Mouse (Mus musculus): ENCODE data around the gene Otof. TPM values are rescaled to one million over a fixed set of nuclear protein-coding genes. Genes with fewer than 3 reads are reported as not detected.

Otof gene
- polyA plus RNA-seq, 1 experiment from 2014 or later: not detected

DNA sequence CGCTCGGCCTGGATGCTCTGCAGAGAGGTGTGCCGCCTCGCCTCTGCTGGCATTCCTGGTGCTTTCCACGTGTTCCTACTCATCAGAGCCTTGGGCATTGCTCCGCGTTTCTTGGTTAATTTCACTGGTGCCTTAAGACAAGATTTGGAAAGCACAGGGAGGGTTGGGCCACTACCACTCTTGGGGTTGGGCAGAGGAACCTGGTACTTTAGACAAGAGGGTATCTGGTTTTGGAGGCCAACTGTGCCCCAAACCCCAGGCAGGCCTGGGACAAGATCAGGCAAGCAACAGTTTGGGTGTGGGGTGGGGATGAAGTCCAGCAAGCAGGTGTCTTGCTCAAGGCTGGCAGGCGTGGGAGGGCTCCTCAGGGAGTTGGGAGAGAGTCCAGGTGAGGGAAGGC lies 94.3 kb downstream of the Otof start:
- H3K4me3 ChIP-seq (ENCODE audit: low read depth, low read length): no peak overlapping the region
- H3K9me3 ChIP-seq (replicated peaks; ENCODE audit: control insufficient read depth, low read length): no peaks in the 10 kb centered on the region
- no peak overlapping the region for H3K9ac ChIP-seq (ENCODE audit: low read depth, low read length)
- H3K4me2 ChIP-seq (ENCODE audit: low read depth, low read length): no peak overlapping the region
- H3K36me3 ChIP-seq (ENCODE audit: control insufficient read depth, insufficient read depth): no peaks in the 10 kb centered on the region
- 66% methylated on average over 8 of the region's 8 CpGs for WGBS (ENCODE audit: insufficient replicate concordance)
- H3K27me3 ChIP-seq (ENCODE audit: control insufficient read depth, insufficient read depth, low read depth, low read length): no peaks in the 10 kb centered on the region
- H3K27ac ChIP-seq (ENCODE audit: low read length): no peak overlapping the region
- no peaks in the 10 kb centered on the region for H3K4me1 ChIP-seq (ENCODE audit: control insufficient read depth, low read depth, low read length)
- ATAC-seq (ENCODE audit: low read depth): no peak

- WGBS (ENCODE audit: insufficient replicate concordance): 68% methylated on average over 10 of the region's 10 CpGs
- no peak for ATAC-seq (ENCODE audit: low read depth)
- no peaks in the 10 kb centered on the region for H3K27me3 ChIP-seq (ENCODE audit: control insufficient read depth, insufficient read depth, low read depth, low read length)
- no peaks in the 10 kb centered on the region for H3K4me1 ChIP-seq (ENCODE audit: control insufficient read depth, low read depth, low read length)
- no peak overlapping the region for H3K27ac ChIP-seq (ENCODE audit: low read length)
- H3K36me3 ChIP-seq (ENCODE audit: control insufficient read depth, insufficient read depth): no peaks in the 10 kb centered on the region
- H3K9ac ChIP-seq (ENCODE audit: low read depth, low read length): no peak overlapping the region
- H3K4me2 ChIP-seq (ENCODE audit: low read depth, low read length): no peak overlapping the region
- H3K4me3 ChIP-seq (ENCODE audit: low read depth, low read length): no peak overlapping the region
- H3K9me3 ChIP-seq (replicated peaks; ENCODE audit: control insufficient read depth, low read length): no peaks in the 10 kb centered on the region
Measured at GRCm38 (mm10) chr5:30358436-30359099, 103.2 kb downstream of the Otof start.

DNA sequence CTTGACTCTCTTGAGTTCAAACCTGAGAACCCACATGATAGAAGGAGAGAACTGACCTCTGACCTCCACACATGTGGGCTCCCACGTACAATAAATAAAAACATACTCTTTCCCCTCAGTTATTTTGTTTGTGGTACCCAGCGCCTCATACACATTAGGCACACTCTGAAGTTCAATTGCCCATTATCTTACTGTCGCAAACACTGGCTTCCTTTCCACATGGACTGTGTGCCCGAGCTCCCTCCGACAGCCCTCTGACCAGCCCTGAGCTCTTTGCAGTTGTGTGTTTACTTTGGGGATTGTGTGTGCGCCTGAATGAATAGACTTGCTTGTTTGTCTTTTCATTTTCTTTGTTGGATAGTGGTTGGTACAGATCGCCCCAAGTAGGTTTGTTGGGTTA lies 105.1 kb downstream of the Otof start:
- Histone ChIP-seq H3K36me3 (ENCODE audit: control insufficient read depth, insufficient read depth) (no peaks in the 10 kb centered on the region), H3K9ac (ENCODE audit: low read depth, low read length) (no peak overlapping the region), H3K4me2 (ENCODE audit: low read depth, low read length) (no peak overlapping the region), H3K4me3 (ENCODE audit: low read depth, low read length) (no peak overlapping the region), H3K9me3 (replicated peaks; ENCODE audit: control insufficient read depth, low read length) (no peaks in the 10 kb centered on the region), H3K27me3 (ENCODE audit: control insufficient read depth, insufficient read depth, low read depth, low read length) (no peaks in the 10 kb centered on the region), H3K27ac (ENCODE audit: low read length) (no peak overlapping the region), H3K4me1 (ENCODE audit: control insufficient read depth, low read depth, low read length) (no peaks in the 10 kb centered on the region)
- WGBS (ENCODE audit: insufficient replicate concordance): 46% methylated on average over 7 of the region's 7 CpGs
- no peak for ATAC-seq (ENCODE audit: low read depth)

DNA sequence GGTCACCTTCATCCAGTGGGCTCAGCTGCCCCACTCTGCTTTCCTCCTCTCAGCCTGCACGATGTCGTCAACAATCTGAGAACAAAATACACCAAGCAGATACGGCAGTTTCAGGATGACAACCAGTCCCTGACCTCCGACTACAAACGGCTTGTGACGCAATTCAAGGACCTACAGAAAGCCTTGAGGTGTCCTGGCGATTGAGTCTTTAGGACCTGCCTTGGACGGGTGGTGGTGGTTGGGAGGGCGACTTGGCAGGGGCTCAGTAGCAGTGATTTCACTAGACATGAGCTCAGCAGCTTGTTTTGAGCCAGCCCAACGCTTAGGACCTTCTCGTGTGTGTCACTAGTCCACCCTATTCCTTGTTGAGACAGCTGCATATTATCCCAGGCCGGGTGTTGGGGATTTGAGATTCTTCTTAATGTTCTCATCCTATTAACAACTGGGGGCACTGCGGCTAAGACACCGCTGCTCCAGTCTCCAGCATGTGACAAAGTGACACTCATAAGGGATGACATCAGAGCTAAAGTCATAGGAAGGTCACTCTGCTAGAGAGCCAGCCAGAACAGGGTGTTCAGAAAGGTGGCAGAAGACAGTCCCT lies 106.1 kb downstream of the Otof start:
- Histone ChIP-seq H3K9ac (ENCODE audit: low read depth, low read length) (no peak overlapping the region), H3K36me3 (ENCODE audit: control insufficient read depth, insufficient read depth) (no peaks in the 10 kb centered on the region), H3K27ac (ENCODE audit: low read length) (no peak overlapping the region), H3K4me1 (ENCODE audit: control insufficient read depth, low read depth, low read length) (no peaks in the 10 kb centered on the region), H3K9me3 (replicated peaks; ENCODE audit: control insufficient read depth, low read length) (no peaks in the 10 kb centered on the region), H3K4me3 (ENCODE audit: low read depth, low read length) (no peak overlapping the region), H3K27me3 (ENCODE audit: control insufficient read depth, insufficient read depth, low read depth, low read length) (no peaks in the 10 kb centered on the region), H3K4me2 (ENCODE audit: low read depth, low read length) (no peak overlapping the region)
- ATAC-seq (ENCODE audit: low read depth): no peak
- WGBS (ENCODE audit: insufficient replicate concordance): 64% methylated on average over 14 of the region's 14 CpGs

DNA sequence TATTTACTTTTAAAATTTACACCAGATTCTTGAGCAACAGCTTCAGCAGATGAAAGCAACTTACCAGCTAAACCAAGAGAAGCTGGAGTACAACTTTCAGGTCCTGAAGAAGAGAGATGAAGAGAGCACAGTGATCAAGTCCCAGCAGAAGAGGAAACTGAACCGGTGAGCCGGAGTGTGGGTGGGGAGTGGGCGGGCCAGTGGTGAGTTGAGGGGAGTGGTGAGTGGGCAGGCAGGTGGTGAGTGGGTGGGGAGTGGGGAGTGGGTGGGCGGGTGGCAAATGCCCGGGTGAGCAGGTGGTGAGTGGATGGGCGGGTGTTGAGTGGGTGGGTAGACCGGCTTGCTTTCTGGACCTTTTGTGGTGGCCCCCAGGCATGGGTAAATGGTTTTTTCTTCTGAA lies 106.6 kb downstream of the Otof start:
- WGBS (ENCODE audit: insufficient replicate concordance): 55% methylated on average over 7 of the region's 7 CpGs
- no peak overlapping the region for H3K27ac ChIP-seq (ENCODE audit: low read length)
- no peaks in the 10 kb centered on the region for H3K9me3 ChIP-seq (replicated peaks; ENCODE audit: control insufficient read depth, low read length)
- no peak for ATAC-seq (ENCODE audit: low read depth)
- H3K4me3 ChIP-seq (ENCODE audit: low read depth, low read length): no peak overlapping the region
- H3K4me1 ChIP-seq (ENCODE audit: control insufficient read depth, low read depth, low read length): no peaks in the 10 kb centered on the region
- H3K4me2 ChIP-seq (ENCODE audit: low read depth, low read length): no peak overlapping the region
- no peaks in the 10 kb centered on the region for H3K27me3 ChIP-seq (ENCODE audit: control insufficient read depth, insufficient read depth, low read depth, low read length)
- no peaks in the 10 kb centered on the region for H3K36me3 ChIP-seq (ENCODE audit: control insufficient read depth, insufficient read depth)
- no peak overlapping the region for H3K9ac ChIP-seq (ENCODE audit: low read depth, low read length)

GRCm38 (mm10) chr5:30353605-30354004 lies 108.1 kb downstream of the Otof start:
- no peak for ATAC-seq (ENCODE audit: low read depth)
- WGBS (ENCODE audit: insufficient replicate concordance): 51% methylated on average over 3 of the region's 3 CpGs
- Histone ChIP-seq H3K4me3 (ENCODE audit: low read depth, low read length) (no peak overlapping the region), H3K4me2 (ENCODE audit: low read depth, low read length) (no peak overlapping the region), H3K4me1 (ENCODE audit: control insufficient read depth, low read depth, low read length) (no peaks in the 10 kb centered on the region), H3K9me3 (replicated peaks; ENCODE audit: control insufficient read depth, low read length) (no peaks in the 10 kb centered on the region), H3K27me3 (ENCODE audit: control insufficient read depth, insufficient read depth, low read depth, low read length) (no peaks in the 10 kb centered on the region), H3K36me3 (ENCODE audit: control insufficient read depth, insufficient read depth) (no peaks in the 10 kb centered on the region), H3K27ac (ENCODE audit: low read length) (no peak overlapping the region), H3K9ac (ENCODE audit: low read depth, low read length) (no peak overlapping the region)

DNA sequence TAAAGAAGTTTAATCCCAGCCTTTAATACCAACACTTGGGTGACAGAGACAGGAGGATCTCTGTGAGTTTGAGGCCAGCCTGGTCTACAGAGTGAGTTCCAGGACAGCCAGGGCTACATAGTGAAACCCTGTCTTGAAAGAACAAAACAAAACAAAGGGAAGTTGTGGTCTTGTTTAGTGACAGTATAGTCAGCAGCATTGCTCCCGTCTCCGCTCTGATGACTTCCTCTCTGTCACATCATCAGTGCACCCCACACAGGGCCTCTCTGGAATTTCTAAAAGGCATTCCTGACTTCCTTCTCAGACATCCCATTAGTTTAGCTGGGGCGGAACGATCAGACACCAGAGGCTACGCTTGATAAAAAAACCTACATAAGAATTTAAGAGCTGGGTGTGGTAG lies 117.8 kb downstream of the Otof start:
- Histone ChIP-seq H3K4me1 (ENCODE audit: control insufficient read depth, low read depth, low read length) (no peaks in the 10 kb centered on the region), H3K9ac (ENCODE audit: low read depth, low read length) (no peak overlapping the region), H3K4me2 (ENCODE audit: low read depth, low read length) (no peak overlapping the region), H3K36me3 (ENCODE audit: control insufficient read depth, insufficient read depth) (no peaks in the 10 kb centered on the region), H3K4me3 (ENCODE audit: low read depth, low read length) (no peak overlapping the region), H3K27ac (ENCODE audit: low read length) (no peak overlapping the region), H3K9me3 (replicated peaks; ENCODE audit: control insufficient read depth, low read length) (no peaks in the 10 kb centered on the region), H3K27me3 (ENCODE audit: control insufficient read depth, insufficient read depth, low read depth, low read length) (peaks cover 12% of the 10 kb centered on the region)
- no peak for ATAC-seq (ENCODE audit: low read depth)
- 35% methylated on average over 5 of the region's 5 CpGs for WGBS (ENCODE audit: insufficient replicate concordance)

DNA sequence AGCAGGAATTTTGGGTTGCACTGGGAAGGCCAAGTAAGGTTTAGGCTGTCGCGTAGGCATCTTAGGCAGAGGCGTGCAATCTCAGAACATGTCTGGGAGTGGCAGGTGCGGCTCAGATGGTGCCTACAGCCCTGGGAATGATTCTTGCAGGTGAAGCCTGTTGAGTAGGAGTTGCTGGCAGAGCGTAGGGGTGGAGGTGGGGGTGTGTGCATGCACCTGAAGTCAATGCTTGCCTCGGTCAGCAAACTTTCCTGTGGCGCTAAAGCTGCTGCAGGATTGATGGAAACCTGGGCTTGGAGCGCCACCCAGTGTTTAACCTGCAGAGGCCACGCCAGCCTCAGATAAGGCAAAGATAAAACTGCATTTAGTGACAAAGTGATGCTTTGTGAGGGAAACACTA lies 118.6 kb downstream of the Otof start:
- peaks cover 12% of the 10 kb centered on the region for H3K27me3 ChIP-seq (ENCODE audit: control insufficient read depth, insufficient read depth, low read depth, low read length)
- H3K4me3 ChIP-seq (ENCODE audit: low read depth, low read length): 0 out of 2 replicates have a peak overlapping the region, but pooled peaks have one; percentile 4
- H3K9me3 ChIP-seq (replicated peaks; ENCODE audit: control insufficient read depth, low read length): no peaks in the 10 kb centered on the region
- H3K36me3 ChIP-seq (ENCODE audit: control insufficient read depth, insufficient read depth): no peaks in the 10 kb centered on the region
- H3K4me1 ChIP-seq (ENCODE audit: control insufficient read depth, low read depth, low read length): no peaks in the 10 kb centered on the region
- ATAC-seq (ENCODE audit: low read depth): peak; percentile 43; the same call in 1 of the 2 replicates
- no peak overlapping the region for H3K27ac ChIP-seq (ENCODE audit: low read length)
- WGBS (ENCODE audit: insufficient replicate concordance): 6% methylated on average over 9 of the region's 9 CpGs
- H3K4me2 ChIP-seq (ENCODE audit: low read depth, low read length): peak overlapping the region; percentile 38
- H3K9ac ChIP-seq (ENCODE audit: low read depth, low read length): no peak overlapping the region

DNA sequence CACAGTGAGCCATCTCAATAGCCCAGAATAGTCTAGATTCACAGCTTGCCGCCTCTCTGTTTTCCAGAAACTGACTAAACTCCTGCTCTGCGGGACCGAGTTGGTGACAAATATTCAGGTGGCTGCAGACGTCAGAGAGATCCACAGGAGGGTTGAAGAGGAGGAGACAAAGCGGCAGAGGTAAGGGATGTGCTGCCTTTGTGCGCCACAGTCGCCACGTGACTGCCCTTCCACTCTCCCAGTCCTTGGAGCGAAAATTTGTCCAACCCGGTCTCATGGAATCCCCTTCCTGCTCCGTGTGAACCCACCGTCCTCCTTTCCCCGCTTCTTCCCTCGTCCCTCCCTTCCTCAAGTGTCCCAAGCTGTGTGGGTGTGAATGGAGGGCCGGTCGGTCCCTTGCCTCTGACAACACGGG lies 119.1 kb downstream of the Otof start:
- H3K4me1 ChIP-seq (ENCODE audit: control insufficient read depth, low read depth, low read length): no peaks in the 10 kb centered on the region
- no peak overlapping the region for H3K9ac ChIP-seq (ENCODE audit: low read depth, low read length)
- H3K4me3 ChIP-seq (ENCODE audit: low read depth, low read length): no peak overlapping the region
- no peak for ATAC-seq (ENCODE audit: low read depth)
- H3K9me3 ChIP-seq (replicated peaks; ENCODE audit: control insufficient read depth, low read length): no peaks in the 10 kb centered on the region
- peaks cover 12% of the 10 kb centered on the region for H3K27me3 ChIP-seq (ENCODE audit: control insufficient read depth, insufficient read depth, low read depth, low read length)
- H3K27ac ChIP-seq (ENCODE audit: low read length): no peak overlapping the region
- no peaks in the 10 kb centered on the region for H3K36me3 ChIP-seq (ENCODE audit: control insufficient read depth, insufficient read depth)
- peak overlapping the region; percentile 38 for H3K4me2 ChIP-seq (ENCODE audit: low read depth, low read length)
- WGBS (ENCODE audit: insufficient replicate concordance): 13% methylated on average over 17 of the region's 17 CpGs

All from liver, embryonic 16.5 days (tissue).